Mouse (Mus musculus) stomach, embryonic 14.5 days (tissue): ENCODE results near the gene Ccr4. TPM values are rescaled to one million over a fixed set of nuclear protein-coding genes. Genes with fewer than 3 reads are reported as not detected.

ENCODE experiments used
- ATAC-seq: fragments of 200-750 bp; cut with Nextera tagmentation; 2 replicates; pipeline ENCODE4 v1.8.0; 2017; ENCODE audit warnings: low read depth, moderate TSS enrichment; ENCODE audit not compliant: insufficient number of reproducible peaks, insufficient read depth, low FRiP score
- H3K27ac ChIP-seq: fragments of 300-500 bp; sonication (generic); 2 replicates; pipeline ENCODE4 v1.5.1; 2014; ENCODE audit warnings: mild to moderate bottlenecking, low read length, moderate library complexity, mixed read lengths
- H3K27me3 ChIP-seq: fragments of 300-500 bp; sonication (generic); 2 replicates; pipeline ENCODE4 v1.6.1; 2014; ENCODE audit warnings: low read length, control low read depth, mixed read lengths; ENCODE audit not compliant: control insufficient read depth, insufficient read depth
- H3K36me3 ChIP-seq: fragments of 300-500 bp; sonication (generic); 2 replicates; pipeline ENCODE4 v1.6.1; 2014; ENCODE audit warnings: mild to moderate bottlenecking, control low read depth, low read length, moderate library complexity, mixed read lengths; ENCODE audit not compliant: control insufficient read depth, insufficient read depth
- H3K4me1 ChIP-seq: fragments of 300-500 bp; sonication (generic); 2 replicates; pipeline ENCODE4 v1.6.1; 2014; ENCODE audit warnings: low read length, control low read depth, mixed read lengths; ENCODE audit not compliant: control insufficient read depth, insufficient read depth
- H3K4me2 ChIP-seq: fragments of 300-500 bp; sonication (generic); replicated peaks from 2 replicates; pipeline ENCODE4 v1.6.1; 2014; ENCODE audit warnings: low read depth, low read length, control low read depth
- H3K4me3 ChIP-seq: fragments of 300-500 bp; sonication (generic); 2 replicates; pipeline ENCODE4 v1.5.1; 2014; ENCODE audit warnings: low read depth, low read length, control low read depth
- H3K9ac ChIP-seq: fragments of 300-500 bp; sonication (generic); replicated peaks from 2 replicates; pipeline ENCODE4 v1.6.1; 2014; ENCODE audit warnings: low read depth, mild to moderate bottlenecking, control low read depth, low read length, moderate library complexity, mixed read lengths
- H3K9me3 ChIP-seq: fragments of 300-500 bp; sonication (generic); 2 replicates; pipeline ENCODE4 v1.6.1; 2016; ENCODE audit warnings: low read depth, low read length, control low read depth; ENCODE audit not compliant: control insufficient read depth
- WGBS: fragments of 180-500 bp; shearing (Covaris S2); extraction: QIAGEN DNeasy Blood & Tissue Kit; methylation state at CpG from one replicate; pipeline ENCODE4 v1.1.7; 2014; 5-methylcytosine and 5-hydroxymethylcytosine counted together
- polyA plus RNA-seq: library from polyadenylated mRNA; unstranded; fragments of >200 nt; fragmentation: Nextera tagmentation; extraction: Ambion mirVana; gene quantifications from 2 replicates; pipeline ENCODE4 v1.2.1, GENCODE M21; 2014

Ccr4 gene
- polyA plus RNA-seq, 1 experiment from 2014 or later: not detected

- no peak overlapping the region for H3K9ac ChIP-seq
- no peaks in the 10 kb centered on the region for H3K4me1 ChIP-seq
- no peak for ATAC-seq
- no peak overlapping the region for H3K4me2 ChIP-seq
- WGBS: 79% methylated on average over 10 of the region's 10 CpGs
- no peaks in the 10 kb centered on the region for H3K27me3 ChIP-seq
- H3K36me3 ChIP-seq: no peaks in the 10 kb centered on the region
- H3K9me3 ChIP-seq: no peaks in the 10 kb centered on the region
- H3K4me3 ChIP-seq: no peak overlapping the region
- H3K27ac ChIP-seq: no peak overlapping the region
Observed at GRCm38 (mm10) chr9:114440548-114440947, 64.2 kb downstream of the Ccr4 start.

Other genes starting within 250 kb of the Ccr4 start
- gene Bcl2a1c, start 174.8 kb downstream of the Ccr4 start, polyA plus RNA-seq: not detected in 2 replicates
- gene Crtap, start 114.2 kb downstream of the Ccr4 start, polyA plus RNA-seq: 157 and 159 TPM in 2 replicates
- gene Glb1, start 103.8 kb downstream of the Ccr4 start, polyA plus RNA-seq: 52.7 and 53.6 TPM in 2 replicates
- gene Tmppe, start 103.8 kb downstream of the Ccr4 start, polyA plus RNA-seq: 2.4 and 4.4 TPM in 2 replicates
- not detected in 2 replicates for gene C130032M10Rik, start 10.8 kb upstream of the Ccr4 start, polyA plus RNA-seq
- 1.4 and 1.6 TPM in 2 replicates for gene Trim71, start 59.5 kb upstream of the Ccr4 start, polyA plus RNA-seq
- 64.6 and 69.9 TPM in 2 replicates for gene Cnot10, start 135.3 kb upstream of the Ccr4 start, polyA plus RNA-seq
- 56.0 and 64.3 TPM in 2 replicates for gene Dync1li1, start 183.9 kb upstream of the Ccr4 start, polyA plus RNA-seq
- gene Cmtm6, start 226.2 kb upstream of the Ccr4 start, polyA plus RNA-seq: 56.7 and 62.1 TPM in 2 replicates